Mouse (Mus musculus) frontal cortex, adult (tissue): ENCODE results near the gene Lig3.
"Not testable (repeated sequence)": the region's sequence is repeated elsewhere in the genome, so short reads cannot be mapped to it uniquely, and the experiment has no call there.

Experiments
- ATAC-seq: cut with Nextera tagmentation; 2 replicates; pipeline ENCODE4 v1.9.2; 2017; ENCODE audit warnings: mild to moderate bottlenecking, moderate library complexity, mixed read lengths; ENCODE audit not compliant: low TSS enrichment

Gene Lig3

GRCm38 (mm10) chr11:82831008-82831893 is 50.3 kb downstream of the Lig3 start:
- ATAC-seq, result peak; percentile 44

- not testable (repeated sequence) for ATAC-seq
Observed at GRCm38 (mm10) chr11:82832402-82832801, 51.5 kb downstream of the Lig3 start.

- ATAC-seq, result no peak
Observed at GRCm38 (mm10) chr11:82833929-82834328, 53.0 kb downstream of the Lig3 start.

GRCm38 (mm10) chr11:82834359-82834758 is 53.5 kb downstream of the Lig3 start:
- not testable (repeated sequence) for ATAC-seq

- ATAC-seq, result peak; percentile 39; the same call in 1 of the 2 replicates
Observed at GRCm38 (mm10) chr11:82835616-82836432, 54.9 kb downstream of the Lig3 start.

GRCm38 (mm10) chr11:82837192-82837591 is 56.3 kb downstream of the Lig3 start:
- no peak for ATAC-seq

GRCm38 (mm10) chr11:82837848-82838247 is 56.9 kb downstream of the Lig3 start:
- no peak for ATAC-seq

- peak; percentile 48; the same call in 1 of the 2 replicates for ATAC-seq
Observed at GRCm38 (mm10) chr11:82838511-82838910, 57.6 kb downstream of the Lig3 start.

GRCm38 (mm10) chr11:82844771-82845414 is 64.0 kb downstream of the Lig3 start:
- ATAC-seq, result no peak

GRCm38 (mm10) chr11:82845415-82846078 is 64.6 kb downstream of the Lig3 start:
- peak; percentile 84 for ATAC-seq

- ATAC-seq, result peak; percentile 26; the same call in 1 of the 2 replicates
Observed at GRCm38 (mm10) chr11:82846079-82846436, 65.2 kb downstream of the Lig3 start.

GRCm38 (mm10) chr11:82846938-82847337 is 66.0 kb downstream of the Lig3 start:
- ATAC-seq, result no peak

- 0 out of 2 replicates have a peak, but pooled peaks have one; percentile 27 for ATAC-seq
Observed at GRCm38 (mm10) chr11:82847571-82848000, 66.7 kb downstream of the Lig3 start.

GRCm38 (mm10) chr11:82850259-82850658 is 69.4 kb downstream of the Lig3 start:
- ATAC-seq, result no peak

- ATAC-seq, result no peak
Observed at GRCm38 (mm10) chr11:82852115-82852514, 71.2 kb downstream of the Lig3 start.

GRCm38 (mm10) chr11:82852540-82852939 is 71.6 kb downstream of the Lig3 start:
- no peak for ATAC-seq

GRCm38 (mm10) chr11:82852958-82853357 is 72.0 kb downstream of the Lig3 start:
- no peak for ATAC-seq
